Mouse (Mus musculus): ENCODE data around the gene Fbxo46. TPM values are rescaled to one million over a fixed set of nuclear protein-coding genes. Genes with fewer than 3 reads are reported as not detected.
A peak's percentile ranks its signal among the peaks of the same experiment; 100 is the strongest.

The Fbxo46 gene
- polyA plus RNA-seq, 1 experiment from 2014 or later, result 17.7 TPM

GRCm38 (mm10) chr7:19083096-19083495 lies 36.6 kb upstream of the Fbxo46 start:
- Histone ChIP-seq H3K27me3 (0 out of 2 replicates have a peak, but pooled peaks cover 9% of the 10 kb centered on the region), H3K9ac (no peak overlapping the region), H3K4me1 (replicated peaks) (peaks cover 46% of the 10 kb centered on the region), H3K4me2 (no peak overlapping the region), H3K9me3 (no peaks in the 10 kb centered on the region), H3K4me3 (no peak overlapping the region), H3K36me3 (peaks cover 76% of the 10 kb centered on the region), H3K27ac (replicated peaks) (no peak overlapping the region)
- no peak for ATAC-seq (ENCODE audit: low read depth)
- 57% methylated on average over 6 of the region's 6 CpGs for WGBS

DNA sequence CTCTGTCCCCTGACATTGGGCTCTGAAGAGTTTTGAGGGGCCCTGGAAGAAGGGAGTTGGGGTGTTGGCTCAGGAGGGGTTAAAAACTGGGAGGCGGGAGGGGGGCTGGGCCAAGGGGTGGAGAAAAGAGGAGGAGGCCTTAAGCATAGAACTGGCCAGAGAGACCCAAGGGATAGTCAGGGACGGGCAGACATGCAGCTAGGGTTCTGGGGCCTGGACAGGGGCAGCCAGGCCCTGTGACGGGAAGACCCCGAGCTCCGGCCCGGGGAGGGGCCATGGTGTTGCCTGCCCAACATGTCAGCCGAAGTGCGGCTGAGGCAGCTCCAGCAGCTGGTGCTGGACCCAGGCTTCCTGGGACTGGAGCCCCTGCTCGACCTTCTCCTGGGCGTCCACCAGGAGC lies 36.0 kb upstream of the Fbxo46 start, which contains the start of gene Dmpk:
Dmpk (plus strand) TSS at position 149 of the 400 bp plus-strand sequence.
- Histone ChIP-seq H3K27ac (replicated peaks) (no peak within 1 kb of the TSS), H3K36me3 (peaks cover 76% of the 10 kb centered on the region), H3K27me3 (0 out of 2 replicates have a peak, but pooled peaks cover 9% of the 10 kb centered on the region), H3K9ac (peak within 1 kb of the TSS; percentile 38), H3K4me2 (peak within 1 kb of the TSS; percentile 28), H3K4me3 (peak within 1 kb of the TSS; percentile 12; the same call in 1 of the 2 replicates), H3K4me1 (replicated peaks) (peaks cover 40% of the 10 kb centered on the region), H3K9me3 (no peaks in the 10 kb centered on the region)
- ATAC-seq (ENCODE audit: low read depth), result no peak
- 54% methylated on average over 10 of the region's 10 CpGs for WGBS

GRCm38 (mm10) chr7:19084277-19084771 lies 35.3 kb upstream of the Fbxo46 start:
- Histone ChIP-seq H3K4me2 (no peak overlapping the region), H3K36me3 (peaks cover 75% of the 10 kb centered on the region), H3K4me3 (no peak overlapping the region)

GRCm38 (mm10) chr7:19084921-19085473 lies 34.7 kb upstream of the Fbxo46 start:
- ATAC-seq (ENCODE audit: low read depth), result no peak
- no peaks in the 10 kb centered on the region for H3K9me3 ChIP-seq
- H3K27ac ChIP-seq (replicated peaks), result no peak overlapping the region
- no peak overlapping the region for H3K4me3 ChIP-seq
- H3K36me3 ChIP-seq, result peaks cover 73% of the 10 kb centered on the region
- H3K4me2 ChIP-seq, result 0 out of 2 replicates have a peak overlapping the region, but pooled peaks have one; percentile 2
- peaks cover 38% of the 10 kb centered on the region for H3K4me1 ChIP-seq (replicated peaks)
- WGBS, result 24% methylated on average over 9 of the region's 9 CpGs
- H3K9ac ChIP-seq, result peak overlapping the region; percentile 41; the same call in 1 of the 2 replicates
- H3K27me3 ChIP-seq, result peaks cover 9% of the 10 kb centered on the region; the same call in 1 of the 2 replicates

More at GRCm38 (mm10) chr7:19084277-19084771, 35.3 kb upstream of the Fbxo46 start:
- H3K4me1 ChIP-seq (replicated peaks), result peaks cover 38% of the 10 kb centered on the region
- H3K27me3 ChIP-seq, result 0 out of 2 replicates have a peak, but pooled peaks cover 9% of the 10 kb centered on the region
- no peak for ATAC-seq (ENCODE audit: low read depth)
- H3K9ac ChIP-seq, result peak overlapping the region; percentile 38; the same call in 1 of the 2 replicates
- H3K9me3 ChIP-seq, result no peaks in the 10 kb centered on the region
- 78% methylated on average over 6 of the region's 6 CpGs for WGBS
- no peak overlapping the region for H3K27ac ChIP-seq (replicated peaks)

DNA sequence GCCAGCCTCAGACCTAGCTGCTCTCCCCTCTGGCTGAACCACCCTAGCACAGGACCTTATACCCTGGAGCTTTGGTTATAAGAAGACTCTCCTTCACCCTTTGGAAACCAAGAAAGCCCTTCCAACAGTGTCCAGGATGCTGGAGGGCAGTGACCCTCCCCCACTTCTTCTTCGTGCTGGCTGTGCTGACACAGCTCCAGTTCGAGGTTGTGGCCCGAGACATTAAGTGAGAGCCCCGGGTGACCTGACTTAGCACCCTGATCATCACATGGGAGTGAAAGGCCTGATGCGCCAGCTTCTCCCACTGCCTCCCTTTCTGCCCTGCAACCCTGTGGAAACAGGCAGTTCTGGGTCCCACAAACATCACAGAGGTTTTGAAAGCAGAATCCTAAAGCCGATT lies 34.2 kb upstream of the Fbxo46 start:
- H3K9ac ChIP-seq, result peak overlapping the region; percentile 41; the same call in 1 of the 2 replicates
- no peak overlapping the region for H3K4me3 ChIP-seq
- H3K27me3 ChIP-seq, result peaks cover 14% of the 10 kb centered on the region
- H3K27ac ChIP-seq (replicated peaks), result no peak overlapping the region
- no peaks in the 10 kb centered on the region for H3K9me3 ChIP-seq
- peaks cover 73% of the 10 kb centered on the region for H3K36me3 ChIP-seq
- 9% methylated on average over 6 of the region's 6 CpGs for WGBS
- H3K4me2 ChIP-seq, result peak overlapping the region; percentile 9; the same call in 1 of the 2 replicates
- H3K4me1 ChIP-seq (replicated peaks), result peaks cover 38% of the 10 kb centered on the region
- no peak for ATAC-seq (ENCODE audit: low read depth)

GRCm38 (mm10) chr7:19086042-19086441 lies 33.6 kb upstream of the Fbxo46 start:
- Histone ChIP-seq H3K4me2 (peak overlapping the region; percentile 9; the same call in 1 of the 2 replicates), H3K4me1 (replicated peaks) (peaks cover 38% of the 10 kb centered on the region), H3K27ac (replicated peaks) (no peak overlapping the region), H3K36me3 (peaks cover 73% of the 10 kb centered on the region), H3K27me3 (peaks cover 19% of the 10 kb centered on the region), H3K4me3 (no peak overlapping the region), H3K9me3 (no peaks in the 10 kb centered on the region), H3K9ac (no peak overlapping the region)
- 11% methylated on average over 14 of the region's 14 CpGs for WGBS
- no peak for ATAC-seq (ENCODE audit: low read depth)

DNA sequence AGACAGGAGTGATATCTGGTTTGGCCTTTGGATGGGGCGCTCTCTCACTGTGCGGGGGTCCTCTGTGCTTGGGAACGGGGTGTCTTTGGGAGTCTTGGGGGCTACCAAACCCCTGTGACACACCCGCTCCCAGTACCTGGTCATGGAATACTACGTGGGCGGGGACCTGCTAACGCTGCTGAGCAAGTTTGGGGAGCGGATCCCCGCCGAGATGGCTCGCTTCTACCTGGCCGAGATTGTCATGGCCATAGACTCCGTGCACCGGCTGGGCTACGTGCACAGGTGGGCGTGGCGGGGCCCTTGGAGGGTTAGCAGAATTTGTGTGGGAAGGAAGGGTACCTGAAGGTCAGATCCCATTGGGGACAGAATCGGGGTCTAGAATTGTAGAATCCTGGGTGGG lies 32.9 kb upstream of the Fbxo46 start:
- Histone ChIP-seq H3K36me3 (peaks cover 73% of the 10 kb centered on the region), H3K9ac (no peak overlapping the region)

DNA sequence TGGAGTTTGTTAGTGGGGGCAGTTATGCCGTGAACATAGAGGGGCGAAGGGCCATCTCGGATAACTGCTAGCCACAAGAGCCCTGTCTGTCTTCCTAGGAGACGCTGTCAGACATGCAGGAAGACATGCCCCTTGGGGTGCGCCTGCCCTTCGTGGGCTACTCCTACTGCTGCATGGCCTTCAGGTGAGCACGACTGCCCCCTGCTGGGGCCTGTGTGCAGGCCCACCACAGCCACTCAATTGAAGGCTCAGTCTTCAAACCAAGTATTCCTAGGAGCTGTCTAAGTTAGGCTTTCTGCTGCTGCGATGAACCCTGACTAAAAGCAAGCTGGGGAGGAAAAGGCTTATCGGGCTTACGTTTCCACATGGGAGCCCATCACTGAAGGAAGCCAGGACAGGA lies 30.8 kb upstream of the Fbxo46 start:
- Histone ChIP-seq H3K4me1 (replicated peaks) (peaks cover 49% of the 10 kb centered on the region), H3K9me3 (no peaks in the 10 kb centered on the region), H3K27me3 (peaks cover 30% of the 10 kb centered on the region), H3K4me3 (no peak overlapping the region), H3K27ac (replicated peaks) (no peak overlapping the region), H3K36me3 (peaks cover 59% of the 10 kb centered on the region), H3K9ac (no peak overlapping the region), H3K4me2 (no peak overlapping the region)
- no peak for ATAC-seq (ENCODE audit: low read depth)
- 48% methylated on average over 10 of the region's 10 CpGs for WGBS

More for the DNA sequence above, 32.9 kb upstream of the Fbxo46 start:
- H3K27me3 ChIP-seq, result peaks cover 27% of the 10 kb centered on the region
- peaks cover 41% of the 10 kb centered on the region for H3K4me1 ChIP-seq (replicated peaks)
- no peaks in the 10 kb centered on the region for H3K9me3 ChIP-seq
- H3K4me2 ChIP-seq, result no peak overlapping the region
- WGBS, result 55% methylated on average over 18 of the region's 18 CpGs
- no peak overlapping the region for H3K27ac ChIP-seq (replicated peaks)
- no peak overlapping the region for H3K4me3 ChIP-seq
- ATAC-seq (ENCODE audit: low read depth), result no peak

DNA sequence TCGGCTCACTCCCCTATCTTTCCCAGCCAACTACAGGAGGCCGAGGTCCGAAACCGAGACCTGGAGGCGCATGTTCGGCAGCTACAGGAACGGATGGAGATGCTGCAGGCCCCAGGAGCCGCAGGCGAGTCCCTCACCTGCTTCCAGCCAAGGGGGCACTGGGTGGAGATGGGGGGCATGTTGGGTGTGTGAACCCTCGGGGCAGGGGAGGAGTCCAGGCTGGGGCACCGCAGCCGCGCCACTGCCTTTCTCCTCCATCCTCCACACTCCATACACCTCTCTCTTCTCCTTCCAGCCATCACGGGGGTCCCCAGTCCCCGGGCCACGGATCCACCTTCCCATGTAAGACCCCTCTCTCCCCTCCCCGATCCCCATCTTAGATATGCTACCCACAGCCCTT lies 27.7 kb upstream of the Fbxo46 start:
- ATAC-seq (ENCODE audit: low read depth), result no peak
- H3K4me3 ChIP-seq, result 0 out of 2 replicates have a peak overlapping the region, but pooled peaks have one; percentile 59
- H3K4me1 ChIP-seq (replicated peaks), result peaks cover 55% of the 10 kb centered on the region
- H3K4me2 ChIP-seq, result peak overlapping the region; percentile 95
- peak overlapping the region; percentile 56 for H3K9ac ChIP-seq
- no peak overlapping the region for H3K27ac ChIP-seq (replicated peaks)
- H3K36me3 ChIP-seq, result peaks cover 49% of the 10 kb centered on the region
- no peaks in the 10 kb centered on the region for H3K9me3 ChIP-seq
- 28% methylated on average over 17 of the region's 17 CpGs for WGBS
- H3K27me3 ChIP-seq, result peaks cover 42% of the 10 kb centered on the region

DNA sequence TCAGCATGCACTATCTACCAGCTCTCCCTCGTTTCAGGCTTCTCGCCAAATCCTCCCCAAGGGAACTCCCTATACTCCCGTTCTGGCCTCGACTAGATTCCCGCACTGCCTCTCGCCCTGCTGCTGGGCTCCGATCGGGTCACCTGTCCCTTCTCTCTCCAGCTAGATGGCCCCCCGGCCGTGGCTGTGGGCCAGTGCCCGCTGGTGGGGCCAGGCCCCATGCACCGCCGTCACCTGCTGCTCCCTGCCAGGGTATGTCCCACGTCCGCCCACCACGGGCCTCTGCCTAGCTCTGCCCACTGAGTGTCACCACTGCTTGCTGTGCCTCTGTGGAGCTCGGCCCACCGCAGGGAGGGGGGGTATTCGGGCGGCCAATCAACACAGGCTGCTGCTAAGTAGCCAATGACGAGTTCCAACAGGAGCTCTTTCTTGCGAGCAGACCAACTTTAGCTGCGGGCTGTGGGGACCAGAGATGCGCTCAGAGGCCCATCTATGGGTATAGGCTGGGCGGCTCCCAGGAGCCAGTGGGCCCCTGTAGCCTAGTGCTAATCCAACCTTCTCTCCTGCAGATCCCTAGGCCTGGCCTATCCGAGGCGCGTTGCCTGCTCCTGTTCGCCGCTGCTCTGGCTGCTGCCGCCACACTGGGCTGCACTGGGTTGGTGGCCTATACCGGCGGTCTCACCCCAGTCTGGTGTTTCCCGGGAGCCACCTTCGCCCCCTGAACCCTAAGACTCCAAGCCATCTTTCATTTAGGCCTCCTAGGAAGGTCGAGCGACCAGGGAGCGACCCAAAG lies 27.1 kb upstream of the Fbxo46 start:
- H3K9me3 ChIP-seq, result no peaks in the 10 kb centered on the region
- H3K4me3 ChIP-seq, result peak overlapping the region; percentile 59
- peaks cover 42% of the 10 kb centered on the region for H3K27me3 ChIP-seq
- peak overlapping the region; percentile 56 for H3K9ac ChIP-seq
- peak overlapping the region; percentile 78 for H3K27ac ChIP-seq (replicated peaks)
- H3K36me3 ChIP-seq, result peaks cover 42% of the 10 kb centered on the region
- peaks cover 58% of the 10 kb centered on the region for H3K4me1 ChIP-seq (replicated peaks)
- 5% methylated on average over 38 of the region's 38 CpGs for WGBS
- peak; percentile 41 for ATAC-seq (ENCODE audit: low read depth)
- peak overlapping the region; percentile 95 for H3K4me2 ChIP-seq

DNA sequence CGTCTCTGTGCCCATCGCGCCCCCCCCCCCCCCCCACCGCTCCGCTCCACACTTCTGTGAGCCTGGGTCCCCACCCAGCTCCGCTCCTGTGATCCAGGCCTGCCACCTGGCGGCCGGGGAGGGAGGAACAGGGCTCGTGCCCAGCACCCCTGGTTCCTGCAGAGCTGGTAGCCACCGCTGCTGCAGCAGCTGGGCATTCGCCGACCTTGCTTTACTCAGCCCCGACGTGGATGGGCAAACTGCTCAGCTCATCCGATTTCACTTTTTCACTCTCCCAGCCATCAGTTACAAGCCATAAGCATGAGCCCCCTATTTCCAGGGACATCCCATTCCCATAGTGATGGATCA lies 26.5 kb upstream of the Fbxo46 start:
- Histone ChIP-seq H3K4me1 (replicated peaks) (peaks cover 58% of the 10 kb centered on the region), H3K4me2 (peak overlapping the region; percentile 95), H3K36me3 (peaks cover 37% of the 10 kb centered on the region), H3K27ac (replicated peaks) (peak overlapping the region; percentile 78), H3K4me3 (peak overlapping the region; percentile 59), H3K9ac (peak overlapping the region; percentile 56), H3K9me3 (no peaks in the 10 kb centered on the region), H3K27me3 (peaks cover 42% of the 10 kb centered on the region)
- peak; percentile 45 for ATAC-seq (ENCODE audit: low read depth)
- under 1% methylated on average over 14 of the region's 15 CpGs for WGBS
